Mouse (Mus musculus): ENCODE measurements around the gene Heatr6. TPM values are rescaled to one million over a fixed set of nuclear protein-coding genes. Genes with fewer than 3 reads are reported as not detected.

Heatr6 gene
- polyA plus RNA-seq, 1 experiment from 2014 or later, result 6.0 TPM

GRCm38 (mm10) chr11:83817994-83818393, 64.5 kb downstream of the Heatr6 start:
- no peak overlapping the region for H3K4me3 ChIP-seq (ENCODE audit: low read depth, low read length)
- ATAC-seq (no peak), DNase-seq (no peak)
- no peak overlapping the region for H3K27ac ChIP-seq (ENCODE audit: low read depth)
- no peaks in the 10 kb centered on the region for H3K27me3 ChIP-seq (ENCODE audit: insufficient read depth, low read length)
- H3K9me3 ChIP-seq (ENCODE audit: low read length), result no peaks in the 10 kb centered on the region
- no peak overlapping the region for H3K4me2 ChIP-seq (ENCODE audit: low read depth, low read length)
- TF ChIP-seq CTCF (IDR thresholded peaks at IDR 0.05; ENCODE audit: low read depth), result no peak
- no peak for TF ChIP-seq EP300 (IDR thresholded peaks at IDR 0.05; ENCODE audit: low read depth)
- 60% methylated on average over 4 of the region's 4 CpGs for WGBS (ENCODE audit: insufficient replicate concordance)
- no peak overlapping the region for H3K9ac ChIP-seq (replicated peaks)
- H3K4me1 ChIP-seq (ENCODE audit: insufficient read depth), result peaks cover 9% of the 10 kb centered on the region
- H3K36me3 ChIP-seq (replicated peaks; ENCODE audit: insufficient read depth, low read length), result no peaks in the 10 kb centered on the region

GRCm38 (mm10) chr11:83818591-83819127, 65.2 kb downstream of the Heatr6 start:
- TF ChIP-seq CTCF (IDR thresholded peaks at IDR 0.05; ENCODE audit: low read depth) (no peak), EP300 (IDR thresholded peaks at IDR 0.05; ENCODE audit: low read depth) (no peak)
- H3K27ac ChIP-seq (ENCODE audit: low read depth), result no peak overlapping the region
- DNase-seq (no peak), ATAC-seq (no peak)
- no peaks in the 10 kb centered on the region for H3K9me3 ChIP-seq (ENCODE audit: low read length)
- H3K4me3 ChIP-seq (ENCODE audit: low read depth, low read length), result no peak overlapping the region
- 47% methylated on average over 9 of the region's 9 CpGs for WGBS (ENCODE audit: insufficient replicate concordance)
- H3K27me3 ChIP-seq (ENCODE audit: insufficient read depth, low read length), result no peaks in the 10 kb centered on the region
- no peaks in the 10 kb centered on the region for H3K36me3 ChIP-seq (replicated peaks; ENCODE audit: insufficient read depth, low read length)
- H3K4me2 ChIP-seq (ENCODE audit: low read depth, low read length), result no peak overlapping the region
- no peak overlapping the region for H3K9ac ChIP-seq (replicated peaks)
- H3K4me1 ChIP-seq (ENCODE audit: insufficient read depth), result peaks cover 9% of the 10 kb centered on the region

GRCm38 (mm10) chr11:83819806-83820483, 66.4 kb downstream of the Heatr6 start:
- Histone ChIP-seq H3K9me3 (ENCODE audit: low read length) (no peaks in the 10 kb centered on the region), H3K27ac (ENCODE audit: low read depth) (no peak overlapping the region), H3K36me3 (replicated peaks; ENCODE audit: insufficient read depth, low read length) (no peaks in the 10 kb centered on the region), H3K27me3 (ENCODE audit: insufficient read depth, low read length) (no peaks in the 10 kb centered on the region), H3K4me2 (ENCODE audit: low read depth, low read length) (peak overlapping the region; percentile 33; the same call in 1 of the 2 replicates), H3K4me3 (ENCODE audit: low read depth, low read length) (no peak overlapping the region), H3K4me1 (ENCODE audit: insufficient read depth) (peaks cover 9% of the 10 kb centered on the region), H3K9ac (replicated peaks) (no peak overlapping the region)
- ATAC-seq (peak; percentile 43; the same call in 1 of the 2 replicates), DNase-seq (peak; percentile 26)
- TF ChIP-seq EP300 (IDR thresholded peaks at IDR 0.05; ENCODE audit: low read depth), result no peak
- TF ChIP-seq CTCF (IDR thresholded peaks at IDR 0.05; ENCODE audit: low read depth), result no peak
- 54% methylated on average over 10 of the region's 10 CpGs for WGBS (ENCODE audit: insufficient replicate concordance)

DNA sequence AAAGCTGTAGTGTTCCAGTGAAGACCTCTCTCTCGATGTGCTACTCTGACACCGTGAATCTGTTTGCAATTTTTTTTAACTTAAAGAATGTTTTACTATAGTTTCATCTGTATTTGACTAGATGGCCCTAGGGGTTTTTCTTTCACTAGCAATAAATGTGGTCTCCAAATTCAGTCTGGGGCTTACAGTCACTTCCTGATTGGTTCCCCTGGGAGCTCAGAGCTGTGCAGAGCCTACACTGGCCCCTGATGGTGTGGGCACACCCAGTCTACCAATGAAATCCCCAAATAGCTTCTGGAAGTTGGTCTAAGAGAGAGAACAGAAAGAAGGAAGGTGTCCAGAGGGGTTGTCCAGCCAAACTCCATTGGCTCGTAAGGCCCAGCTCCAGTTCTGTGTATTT, 72.6 kb downstream of the Heatr6 start:
- H3K36me3 ChIP-seq (replicated peaks; ENCODE audit: insufficient read depth, low read length), result no peaks in the 10 kb centered on the region
- ATAC-seq (no peak), DNase-seq (no peak)
- H3K4me1 ChIP-seq (ENCODE audit: insufficient read depth), result no peaks in the 10 kb centered on the region
- H3K4me3 ChIP-seq (ENCODE audit: low read depth, low read length), result no peak overlapping the region
- H3K9ac ChIP-seq (replicated peaks), result no peak overlapping the region
- H3K27ac ChIP-seq (ENCODE audit: low read depth), result no peak overlapping the region
- no peaks in the 10 kb centered on the region for H3K27me3 ChIP-seq (ENCODE audit: insufficient read depth, low read length)
- no peak for TF ChIP-seq CTCF (IDR thresholded peaks at IDR 0.05; ENCODE audit: low read depth)
- no peak for TF ChIP-seq EP300 (IDR thresholded peaks at IDR 0.05; ENCODE audit: low read depth)
- 75% methylated on average over 3 of the region's 3 CpGs for WGBS (ENCODE audit: insufficient replicate concordance)
- no peak overlapping the region for H3K4me2 ChIP-seq (ENCODE audit: low read depth, low read length)
- no peaks in the 10 kb centered on the region for H3K9me3 ChIP-seq (ENCODE audit: low read length)

- no peaks in the 10 kb centered on the region for H3K4me1 ChIP-seq (ENCODE audit: insufficient read depth)
- H3K27ac ChIP-seq (ENCODE audit: low read depth), result no peak overlapping the region
- TF ChIP-seq CTCF (IDR thresholded peaks at IDR 0.05; ENCODE audit: low read depth) (no peak), EP300 (IDR thresholded peaks at IDR 0.05; ENCODE audit: low read depth) (no peak)
- H3K36me3 ChIP-seq (replicated peaks; ENCODE audit: insufficient read depth, low read length), result no peaks in the 10 kb centered on the region
- WGBS (ENCODE audit: insufficient replicate concordance), result 58% methylated on average over 8 of the region's 8 CpGs
- no peak overlapping the region for H3K4me3 ChIP-seq (ENCODE audit: low read depth, low read length)
- DNase-seq (no peak), ATAC-seq (no peak)
- no peak overlapping the region for H3K9ac ChIP-seq (replicated peaks)
- H3K27me3 ChIP-seq (ENCODE audit: insufficient read depth, low read length), result no peaks in the 10 kb centered on the region
- H3K9me3 ChIP-seq (ENCODE audit: low read length), result no peaks in the 10 kb centered on the region
- H3K4me2 ChIP-seq (ENCODE audit: low read depth, low read length), result no peak overlapping the region
Observed at GRCm38 (mm10) chr11:83828553-83829142, 75.2 kb downstream of the Heatr6 start.

GRCm38 (mm10) chr11:83832389-83832788, 78.9 kb downstream of the Heatr6 start:
- TF ChIP-seq EP300 (IDR thresholded peaks at IDR 0.05; ENCODE audit: low read depth), result no peak
- TF ChIP-seq CTCF (IDR thresholded peaks at IDR 0.05; ENCODE audit: low read depth), result peak; percentile 76
- Histone ChIP-seq H3K4me1 (ENCODE audit: insufficient read depth) (0 out of 2 replicates have a peak, but pooled peaks cover 6% of the 10 kb centered on the region), H3K27me3 (ENCODE audit: insufficient read depth, low read length) (no peaks in the 10 kb centered on the region), H3K27ac (ENCODE audit: low read depth) (no peak overlapping the region), H3K9me3 (ENCODE audit: low read length) (no peaks in the 10 kb centered on the region), H3K4me3 (ENCODE audit: low read depth, low read length) (no peak overlapping the region), H3K9ac (replicated peaks) (no peak overlapping the region), H3K4me2 (ENCODE audit: low read depth, low read length) (no peak overlapping the region), H3K36me3 (replicated peaks; ENCODE audit: insufficient read depth, low read length) (no peaks in the 10 kb centered on the region)
- WGBS (ENCODE audit: insufficient replicate concordance), result 38% methylated on average over 8 of the region's 8 CpGs
- no peak for ATAC-seq
- DNase-seq, result peak; percentile 65

Other genes starting within 250 kb of the Heatr6 start
- gene Heatr9, start 231.5 kb upstream of the Heatr6 start, polyA plus RNA-seq (2015; fragmentation: Nextera tagmentation; extraction: Ambion mirVana), result not detected in 2 replicates
- gene Ccl5, start 223.2 kb upstream of the Heatr6 start, polyA plus RNA-seq (2015; fragmentation: Nextera tagmentation; extraction: Ambion mirVana), result 8.6 and 12.7 TPM in 2 replicates
- 92.6 and 107 TPM in 2 replicates for gene Ccl9, start 175.1 kb upstream of the Heatr6 start, polyA plus RNA-seq (2015; fragmentation: Nextera tagmentation; extraction: Ambion mirVana)
- 46.9 and 55.2 TPM in 2 replicates for gene Ccl6, start 160.6 kb upstream of the Heatr6 start, polyA plus RNA-seq (2015; fragmentation: Nextera tagmentation; extraction: Ambion mirVana)
- gene Rpl9-ps1, start 108.1 kb upstream of the Heatr6 start, polyA plus RNA-seq (2015; fragmentation: Nextera tagmentation; extraction: Ambion mirVana), result not detected in 2 replicates
- 1.3 TPM in 2 replicates for gene Ccl3, start 104.3 kb upstream of the Heatr6 start, polyA plus RNA-seq (2015; fragmentation: Nextera tagmentation; extraction: Ambion mirVana)
- 1.6 and 1.8 TPM in 2 replicates for gene Ccl4, start 91.1 kb upstream of the Heatr6 start, polyA plus RNA-seq (2015; fragmentation: Nextera tagmentation; extraction: Ambion mirVana)
- gene Wfdc17, start 49.7 kb upstream of the Heatr6 start, polyA plus RNA-seq (2015; fragmentation: Nextera tagmentation; extraction: Ambion mirVana), result 42.1 and 42.6 TPM in 2 replicates
- gene Wfdc18, start 44.7 kb upstream of the Heatr6 start, polyA plus RNA-seq (2015; fragmentation: Nextera tagmentation; extraction: Ambion mirVana), result 0.38 and 0.76 TPM in 2 replicates
- gene Wfdc21, start 6.8 kb upstream of the Heatr6 start, polyA plus RNA-seq (2015; fragmentation: Nextera tagmentation; extraction: Ambion mirVana), result 108 and 117 TPM in 2 replicates
- gene Hnf1b, start 96.4 kb downstream of the Heatr6 start, polyA plus RNA-seq (2015; fragmentation: Nextera tagmentation; extraction: Ambion mirVana), result 4.9 and 5.4 TPM in 2 replicates
- gene Ddx52, start 188.4 kb downstream of the Heatr6 start, polyA plus RNA-seq (2015; fragmentation: Nextera tagmentation; extraction: Ambion mirVana), result 11.3 and 12.5 TPM in 2 replicates
- 2.9 and 3.5 TPM in 2 replicates for gene Synrg, start 210.7 kb downstream of the Heatr6 start, polyA plus RNA-seq (2015; fragmentation: Nextera tagmentation; extraction: Ambion mirVana)